Mouse (Mus musculus): ENCODE data around the gene Gmpr2. TPM values are rescaled to one million over a fixed set of nuclear protein-coding genes. Genes with fewer than 3 reads are reported as not detected.

Gmpr2 gene
- 43.0 and 44.1 TPM in 2 replicates for polyA plus RNA-seq (2012; rRNA removed)

GRCm38 (mm10) chr14:55671833-55672740, at the start of gene Gmpr2, which contains the start of gene Nedd8:
Gene Gmpr2, plus strand, starts transcription at chr14:55671941.
Gene Nedd8, minus strand, starts transcription at chr14:55672124.

GRCm38 (mm10) chr14:55635523-55636007, 36.2 kb upstream of the Gmpr2 start, which contains the start of gene Ipo4:
Gene Ipo4, minus strand, starts transcription at chr14:55635957.

GRCm38 (mm10) chr14:55637795-55638194, 33.9 kb upstream of the Gmpr2 start, which contains the start of gene Gm49378:
Gene Gm49378, minus strand, starts transcription at chr14:55637895.

GRCm38 (mm10) chr14:55643060-55643907, 28.5 kb upstream of the Gmpr2 start, which contains the start of gene Tm9sf1:
Gene Tm9sf1, minus strand, starts transcription at chr14:55643806.

GRCm38 (mm10) chr14:55649884-55650283, 21.9 kb upstream of the Gmpr2 start, which contains the start of gene Tssk4:
Gene Tssk4, plus strand, starts transcription at chr14:55650184.

GRCm38 (mm10) chr14:55659960-55660573, 11.7 kb upstream of the Gmpr2 start, which contains the start of gene Mdp1:
Gene Mdp1, minus strand, starts transcription at chr14:55660508.

GRCm38 (mm10) chr14:55681160-55682117, 9.7 kb downstream of the Gmpr2 start, which contains the start of gene Tinf2:
Gene Tinf2, minus strand, starts transcription at chr14:55681820.

GRCm38 (mm10) chr14:55713729-55714122, 42.0 kb downstream of the Gmpr2 start, which contains the start of gene Tgm1:
Gene Tgm1, minus strand, starts transcription at chr14:55713926.

GRCm38 (mm10) chr14:55721700-55722437, 50.1 kb downstream of the Gmpr2 start, which contains the start of gene Rabggta:
Gene Rabggta, minus strand, starts transcription at chr14:55722263.

Other genes with a start within 250 kb of the Gmpr2 start
- gene Dhrs4, start 193.2 kb upstream of the Gmpr2 start, polyA plus RNA-seq (2012; rRNA removed) = 36.2 and 37.6 TPM in 2 replicates
- 195 and 238 TPM in 2 replicates for gene Carmil3, start 181.3 kb upstream of the Gmpr2 start, polyA plus RNA-seq (2012; rRNA removed)
- gene Cpne6, start 161.5 kb upstream of the Gmpr2 start, polyA plus RNA-seq (2012; rRNA removed) = 7.3 and 10.1 TPM in 2 replicates
- gene Nrl, start 147.0 kb upstream of the Gmpr2 start, polyA plus RNA-seq (2012; rRNA removed) = 0.64 and 0.80 TPM in 2 replicates
- gene Pck2, start 131.7 kb upstream of the Gmpr2 start, polyA plus RNA-seq (2012; rRNA removed) = 19.4 and 24.9 TPM in 2 replicates
- 99.5 and 110 TPM in 2 replicates for gene Dcaf11, start 111.9 kb upstream of the Gmpr2 start, polyA plus RNA-seq (2012; rRNA removed)
- gene A730061H03Rik, start 111.5 kb upstream of the Gmpr2 start, polyA plus RNA-seq (2012; rRNA removed) = 0.55 and 0.85 TPM in 2 replicates
- 0.20 and 4.1 TPM in 2 replicates for gene Fitm1, start 96.3 kb upstream of the Gmpr2 start, polyA plus RNA-seq (2012; rRNA removed)
- 95.6 and 100 TPM in 2 replicates for gene Psme1, start 93.8 kb upstream of the Gmpr2 start, polyA plus RNA-seq (2012; rRNA removed)
- 15.2 and 19.4 TPM in 2 replicates for gene Emc9, start 86.6 kb upstream of the Gmpr2 start, polyA plus RNA-seq (2012; rRNA removed)
- gene Psme2, start 80.8 kb upstream of the Gmpr2 start, polyA plus RNA-seq (2012; rRNA removed) = 80.2 and 87.2 TPM in 2 replicates
- 24.8 and 26.6 TPM in 2 replicates for gene Rnf31, start 80.2 kb upstream of the Gmpr2 start, polyA plus RNA-seq (2012; rRNA removed)
- gene Irf9, start 68.4 kb upstream of the Gmpr2 start, polyA plus RNA-seq (2012; rRNA removed) = 27.1 and 27.9 TPM in 2 replicates
- gene Rec8, start 53.9 kb upstream of the Gmpr2 start, polyA plus RNA-seq (2012; rRNA removed) = 19.0 and 25.2 TPM in 2 replicates
- gene Ipo4, start 36.0 kb upstream of the Gmpr2 start, polyA plus RNA-seq (2012; rRNA removed) = 171 and 172 TPM in 2 replicates
- gene Gm49378, start 34.0 kb upstream of the Gmpr2 start, polyA plus RNA-seq (2012; rRNA removed) = 6.9 and 7.0 TPM in 2 replicates
- gene Tm9sf1, start 28.1 kb upstream of the Gmpr2 start, polyA plus RNA-seq (2012; rRNA removed) = 48.4 and 58.4 TPM in 2 replicates
- gene Tssk4, start 21.8 kb upstream of the Gmpr2 start, polyA plus RNA-seq (2012; rRNA removed) = 2.0 and 2.1 TPM in 2 replicates
- 52.9 and 57.0 TPM in 2 replicates for gene Mdp1, start 11.4 kb upstream of the Gmpr2 start, polyA plus RNA-seq (2012; rRNA removed)
- 461 and 488 TPM in 2 replicates for gene Nedd8, start 183 bp downstream of the Gmpr2 start, polyA plus RNA-seq (2012; rRNA removed)
- gene Tinf2, start 9.9 kb downstream of the Gmpr2 start, polyA plus RNA-seq (2012; rRNA removed) = 32.9 and 33.1 TPM in 2 replicates
- gene Tgm1, start 42.0 kb downstream of the Gmpr2 start, polyA plus RNA-seq (2012; rRNA removed) = 0.43 and 1.5 TPM in 2 replicates
- 57.1 and 61.9 TPM in 2 replicates for gene Rabggta, start 50.3 kb downstream of the Gmpr2 start, polyA plus RNA-seq (2012; rRNA removed)
- gene Dhrs1, start 73.7 kb downstream of the Gmpr2 start, polyA plus RNA-seq (2012; rRNA removed) = 86.8 and 87.0 TPM in 2 replicates
- gene Nop9, start 73.8 kb downstream of the Gmpr2 start, polyA plus RNA-seq (2012; rRNA removed) = 21.4 and 26.4 TPM in 2 replicates
- gene Cideb, start 86.5 kb downstream of the Gmpr2 start, polyA plus RNA-seq (2012; rRNA removed) = 0.57 and 1.3 TPM in 2 replicates
- gene Ltb4r2, start 89.5 kb downstream of the Gmpr2 start, polyA plus RNA-seq (2012; rRNA removed) = 0.11 and 0.21 TPM in 2 replicates
- 0.34 and 0.91 TPM in 2 replicates for gene Ltb4r1, start 94.0 kb downstream of the Gmpr2 start, polyA plus RNA-seq (2012; rRNA removed)
- gene Adcy4, start 112.2 kb downstream of the Gmpr2 start, polyA plus RNA-seq (2012; rRNA removed) = 5.0 and 9.7 TPM in 2 replicates
- gene Ripk3, start 116.9 kb downstream of the Gmpr2 start, polyA plus RNA-seq (2012; rRNA removed) = 3.1 and 9.4 TPM in 2 replicates
- 29.1 and 48.1 TPM in 2 replicates for gene Nfatc4, start 151.2 kb downstream of the Gmpr2 start, polyA plus RNA-seq (2012; rRNA removed)
- gene Nynrin, start 182.1 kb downstream of the Gmpr2 start, polyA plus RNA-seq (2012; rRNA removed) = 18.4 and 24.1 TPM in 2 replicates
- 0.45 and 0.53 TPM in 2 replicates for gene Cbln3, start 212.5 kb downstream of the Gmpr2 start, polyA plus RNA-seq (2012; rRNA removed)
- 14.8 and 16.5 TPM in 2 replicates for gene Khnyn, start 213.0 kb downstream of the Gmpr2 start, polyA plus RNA-seq (2012; rRNA removed)
- gene Sdr39u1, start 228.4 kb downstream of the Gmpr2 start, polyA plus RNA-seq (2012; rRNA removed) = 102 and 107 TPM in 2 replicates